Mouse (Mus musculus) bone marrow macrophage, adult 2 months (primary cell): ENCODE data around the gene Gtpbp1.

Source experiments
- CTCF ChIP-seq: IDR thresholded peaks from 2 replicates; pipeline ENCODE4 v1.5.1; 2012; ENCODE audit warnings: low read depth, mild to moderate bottlenecking, low read length, moderate library complexity
- POLR2A ChIP-seq: IDR thresholded peaks from 2 replicates; pipeline ENCODE4 v1.6.1; 2012; ENCODE audit warnings: mild to moderate bottlenecking, low read depth, low read length, borderline replicate concordance

GRCm38 (mm10) chr15:79686046-79686869 lies 4.4 kb upstream of the Gtpbp1 start:
- TF ChIP-seq CTCF (no peak), POLR2A (no peak)
